Mouse (Mus musculus): ENCODE data around the gene Gadd45g.

GRCm38 (mm10) chr13:51879571-51879970 lies 33.1 kb downstream of the Gadd45g start:
- TF ChIP-seq CTCF (conservative IDR thresholded peaks at IDR 0.05 in 1 of 2, IDR thresholded peaks at IDR 0.05 in 1 of 2; ENCODE audit: low read depth in 2 of 2, low read length in 2 of 2) (no peak), POLR2A (IDR thresholded peaks at IDR 0.05; ENCODE audit: low read depth, low read length) (no peak), MXI1 (IDR thresholded peaks at IDR 0.05; ENCODE audit: low read depth, low read length) (no peak), MEF2A (IDR thresholded peaks at IDR 0.05; ENCODE audit: borderline replicate concordance, low read depth, low read length) (no peak), KAT2A (IDR thresholded peaks at IDR 0.05; ENCODE audit: insufficient replicate concordance, low read length) (no peak)
